Mouse (Mus musculus) regulatory T cell (primary cell): ENCODE measurements around the gene Fam76b.
"Not testable (repeated sequence)": the region's sequence is repeated elsewhere in the genome, so short reads cannot be mapped to it uniquely, and the experiment has no call there.

Experiments
- in situ Hi-C: fragments of 300-600 bp; cut with MboI, MseI; formaldehyde crosslinking; loops from one replicate; pipeline ENCODE4 v1.15.1; 2025; ENCODE audit warnings: high pct_unique_total_duplicates

Gene Fam76b

GRCm38 (mm10) chr9:13827406-13828086 lies at the start of gene Fam76b:
Gene Fam76b (plus strand): TSS chr9:13827716.
- in situ Hi-C loops: no loop called here

- in situ Hi-C loops: no loop called here
Measured at GRCm38 (mm10) chr9:13781985-13782384, 45.5 kb upstream of the Fam76b start.

GRCm38 (mm10) chr9:13790864-13791263 lies 36.7 kb upstream of the Fam76b start:
- in situ Hi-C loops: not testable (repeated sequence)

- in situ Hi-C loops: no loop called here
Measured at GRCm38 (mm10) chr9:13794302-13794701, 33.2 kb upstream of the Fam76b start.

- in situ Hi-C loops: no loop called here
Measured at GRCm38 (mm10) chr9:13794756-13795155, 32.8 kb upstream of the Fam76b start.

- in situ Hi-C loops: loop anchor here (5.0 kb wide), 1 partner anchor 567 kb away; no protein-coding TSS in a partner anchor
Measured at GRCm38 (mm10) chr9:13804480-13804879, 23.0 kb upstream of the Fam76b start.

- in situ Hi-C loops: no loop called here
Measured at GRCm38 (mm10) chr9:13806854-13807253, 20.7 kb upstream of the Fam76b start.

GRCm38 (mm10) chr9:13807657-13808056 lies 19.9 kb upstream of the Fam76b start:
- in situ Hi-C loops: no loop called here

GRCm38 (mm10) chr9:13809937-13810336 lies 17.6 kb upstream of the Fam76b start:
- in situ Hi-C loops: no loop called here

- in situ Hi-C loops: no loop called here
Measured at GRCm38 (mm10) chr9:13818369-13818768, 9.1 kb upstream of the Fam76b start.

GRCm38 (mm10) chr9:13820774-13821173 lies 6.7 kb upstream of the Fam76b start:
- in situ Hi-C loops: loop anchor here (5.0 kb wide), 1 partner anchor 1492 kb away; no protein-coding TSS in a partner anchor

- in situ Hi-C loops: no loop called here
Measured at GRCm38 (mm10) chr9:13825896-13826295, 1.6 kb upstream of the Fam76b start.

- in situ Hi-C loops: no loop called here
Measured at GRCm38 (mm10) chr9:13826391-13826805, 1.1 kb upstream of the Fam76b start.

GRCm38 (mm10) chr9:13826832-13827405 lies 597 bp upstream of the Fam76b start, which contains the start of gene Cep57:
Gene Cep57 (minus strand): TSS chr9:13827107.
- in situ Hi-C loops: no loop called here

- in situ Hi-C loops: no loop called here
Measured at GRCm38 (mm10) chr9:13828087-13828441, 548 bp downstream of the Fam76b start.

- in situ Hi-C loops: no loop called here
Measured at GRCm38 (mm10) chr9:13835256-13835655, 7.7 kb downstream of the Fam76b start.

GRCm38 (mm10) chr9:13836726-13837125 lies 9.2 kb downstream of the Fam76b start:
- in situ Hi-C loops: no loop called here

GRCm38 (mm10) chr9:13847591-13847990 lies 20.1 kb downstream of the Fam76b start:
- in situ Hi-C loops: no loop called here

- in situ Hi-C loops: no loop called here
Measured at GRCm38 (mm10) chr9:13848481-13849480, 21.3 kb downstream of the Fam76b start.

- in situ Hi-C loops: no loop called here
Measured at GRCm38 (mm10) chr9:13853876-13854275, 26.4 kb downstream of the Fam76b start.

GRCm38 (mm10) chr9:13856247-13856646 lies 28.7 kb downstream of the Fam76b start:
- in situ Hi-C loops: no loop called here

- in situ Hi-C loops: no loop called here
Measured at GRCm38 (mm10) chr9:13856777-13857176, 29.3 kb downstream of the Fam76b start.
